Mouse (Mus musculus) testis, postnatal 10 days (tissue): ENCODE measurements at regions not wholly inside any gene's neighbourhood (a gene's known extent, or its start where the extent isn't known, plus 50 kb on each side); places are given as distances from the start of the nearest gene placed in this dataset.
"Not testable (repeated sequence)": the region's sequence is repeated elsewhere in the genome, so short reads cannot be mapped to it uniquely, and the experiment has no call there.

Experiments
- DNase-seq: peaks from one replicate; pipeline ENCODE4 v3.0.0; 2021; ENCODE audit warnings: low spot score

- DNase-seq: no peak
Measured at GRCm38 (mm10) chr8:15670722-15671121, 624.8 kb upstream of the BB014433 start.

GRCm38 (mm10) chr8:15670298-15670697 is 624.4 kb upstream of the BB014433 start:
- no peak for DNase-seq

- DNase-seq: no peak
Measured at GRCm38 (mm10) chr8:15669515-15669914, 623.6 kb upstream of the BB014433 start.

- no peak for DNase-seq
Measured at GRCm38 (mm10) chr8:15660602-15661001, 614.7 kb upstream of the BB014433 start.

DNA sequence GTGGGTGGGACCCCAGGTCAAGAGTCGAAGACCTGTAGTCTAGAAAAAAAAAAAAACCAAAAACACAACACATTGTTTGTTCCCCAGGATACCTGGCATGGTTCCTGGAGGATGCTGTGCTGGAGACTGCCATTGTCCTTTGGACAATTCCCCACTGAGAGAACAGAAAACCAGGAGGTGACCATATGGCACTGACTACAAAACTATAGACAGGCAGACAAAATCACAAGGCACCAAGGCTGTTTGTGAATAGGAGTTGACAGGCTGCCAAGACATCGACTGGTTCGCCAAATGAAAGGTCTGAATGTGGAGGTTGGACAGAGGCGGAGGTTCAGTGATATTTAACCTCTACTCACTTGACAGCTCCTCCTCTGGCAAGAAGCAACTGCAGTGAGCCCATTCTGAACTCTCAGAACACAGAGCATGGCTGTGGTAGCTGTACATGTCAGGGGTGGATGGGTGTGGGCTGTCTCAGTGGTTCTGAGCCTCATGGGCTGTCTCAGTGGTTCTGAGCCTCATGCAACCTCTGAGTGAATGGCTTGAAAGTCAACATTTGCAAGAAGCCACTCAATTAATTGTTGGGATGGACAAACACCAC is 589.0 kb upstream of the BB014433 start:
- no peak for DNase-seq

GRCm38 (mm10) chr8:15628584-15628983 is 582.7 kb upstream of the BB014433 start:
- no peak for DNase-seq

DNA sequence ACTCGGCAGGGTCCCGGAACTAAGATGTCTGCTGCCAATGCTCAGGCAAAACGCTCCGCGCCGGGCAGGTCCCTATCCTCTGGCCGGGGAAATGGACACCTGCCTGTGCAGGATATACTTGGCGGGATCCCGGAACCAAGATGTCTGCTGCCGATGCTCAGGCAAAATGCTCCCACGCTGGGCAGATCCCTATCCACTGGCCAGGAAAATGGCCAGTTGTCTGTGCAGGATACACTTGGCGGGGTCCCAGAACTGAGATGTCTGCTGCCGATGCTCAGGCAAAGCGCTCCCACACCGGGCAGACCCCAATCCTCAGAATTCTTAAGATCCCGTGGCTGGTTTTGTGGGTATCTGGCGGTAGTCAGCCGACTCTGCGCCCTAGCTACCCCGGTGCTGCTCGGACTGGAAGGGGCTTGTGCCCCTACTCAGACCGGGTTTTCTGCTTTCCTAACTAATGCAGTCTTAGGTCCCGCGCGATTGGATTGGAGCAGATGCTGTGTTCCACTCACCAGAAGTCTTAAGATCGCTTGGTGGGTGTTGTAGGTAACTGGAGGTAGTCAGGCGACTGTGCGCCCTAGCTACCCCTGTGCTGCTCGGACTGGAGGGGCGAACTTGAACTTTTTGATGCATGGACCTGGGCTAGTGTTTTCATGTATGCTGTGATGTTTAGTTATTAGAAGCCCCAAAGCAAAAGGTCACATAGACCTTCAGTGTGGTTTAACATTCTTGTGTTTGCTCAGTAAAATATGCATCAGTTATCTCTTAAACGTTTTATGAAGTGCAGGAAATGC is 577.9 kb upstream of the BB014433 start:
- DNase-seq: not testable (repeated sequence)

DNA sequence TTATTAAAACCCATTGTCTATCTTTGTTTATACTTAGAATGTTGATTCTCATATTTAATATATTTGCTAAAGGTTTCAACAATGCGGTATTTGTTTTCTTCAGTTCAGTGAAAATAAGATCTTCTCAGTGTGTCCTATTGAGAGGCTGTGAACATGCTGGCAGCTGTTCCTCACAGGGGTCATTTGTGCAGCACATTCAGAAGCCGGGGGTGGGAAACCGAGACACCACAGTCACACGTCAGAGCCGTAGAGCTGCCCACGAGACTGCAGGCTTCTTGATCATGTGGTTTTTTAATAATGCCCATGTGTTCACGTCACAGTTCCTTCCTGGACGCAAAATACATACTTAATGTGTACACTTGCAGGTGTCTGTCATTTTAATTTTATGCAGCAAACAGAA is 564.3 kb upstream of the BB014433 start:
- no peak for DNase-seq

DNA sequence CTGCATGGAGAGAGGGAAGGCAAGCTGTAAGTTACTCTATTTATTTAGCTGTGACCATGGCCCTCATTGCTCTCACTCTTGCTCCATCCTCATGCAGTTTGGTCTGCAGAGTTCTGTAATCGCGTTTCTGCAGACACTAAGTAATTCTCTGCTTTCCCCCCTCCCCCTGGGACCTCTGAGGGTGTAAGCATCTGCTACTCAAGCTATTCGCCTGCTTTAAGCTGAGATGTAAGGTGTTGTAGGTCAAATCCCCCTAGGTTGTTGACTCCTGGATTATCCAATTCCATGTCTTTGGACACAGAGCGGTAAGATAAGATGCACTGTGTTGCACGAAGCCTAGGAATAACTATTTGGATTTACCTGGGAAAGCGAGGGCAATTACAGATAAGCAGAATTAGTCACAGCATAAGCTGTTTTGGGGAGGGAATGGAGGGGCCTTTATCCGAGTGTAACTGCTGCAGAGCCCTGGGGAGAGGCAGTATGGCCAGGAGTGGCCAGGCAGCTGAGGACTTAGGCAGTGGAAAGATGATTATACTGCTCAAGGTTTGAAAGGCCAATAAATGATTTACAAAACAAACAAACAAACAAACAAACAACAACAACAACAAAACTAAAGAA is 561.8 kb upstream of the BB014433 start:
- no peak for DNase-seq

GRCm38 (mm10) chr8:15601531-15601930 is 555.7 kb upstream of the BB014433 start:
- DNase-seq: peak; percentile 51

DNA sequence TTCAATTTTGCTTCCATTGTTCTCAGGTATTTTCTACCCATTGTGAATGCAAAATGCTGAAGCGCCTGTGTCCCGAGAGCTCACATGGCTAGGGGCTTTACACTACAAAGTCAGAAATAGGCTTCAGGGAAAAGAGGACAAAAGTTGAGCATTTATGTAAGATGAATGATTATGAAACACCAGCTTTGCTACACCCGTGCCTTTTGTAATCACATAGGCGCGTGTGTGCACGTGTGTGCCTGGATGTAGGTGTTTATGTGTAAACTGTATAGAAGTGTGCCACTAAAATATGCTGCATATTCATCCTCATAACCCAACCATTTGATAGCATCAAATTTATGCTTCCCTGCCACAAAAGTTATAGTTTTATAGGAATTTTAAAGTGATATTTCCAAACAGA is 547.2 kb upstream of the BB014433 start:
- no peak for DNase-seq

DNA sequence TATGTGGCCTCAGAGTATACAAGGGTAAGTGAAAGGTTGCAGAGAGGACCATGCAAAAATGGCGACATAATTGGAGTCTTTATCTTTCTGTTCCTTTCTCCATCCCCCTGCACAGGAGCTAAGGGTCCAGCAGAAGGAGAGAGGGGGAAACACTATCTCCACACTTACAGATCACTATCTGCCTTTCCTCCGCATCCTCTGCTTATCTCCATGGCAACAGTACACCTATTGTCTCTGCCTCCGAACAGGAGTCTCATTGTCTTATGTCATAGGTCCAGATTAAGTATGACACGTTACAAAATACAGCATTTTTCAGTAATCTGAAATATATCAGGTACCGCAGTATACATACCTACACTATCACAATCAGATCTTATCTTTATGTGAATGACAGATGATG is 537.9 kb upstream of the BB014433 start:
- no peak for DNase-seq

DNA sequence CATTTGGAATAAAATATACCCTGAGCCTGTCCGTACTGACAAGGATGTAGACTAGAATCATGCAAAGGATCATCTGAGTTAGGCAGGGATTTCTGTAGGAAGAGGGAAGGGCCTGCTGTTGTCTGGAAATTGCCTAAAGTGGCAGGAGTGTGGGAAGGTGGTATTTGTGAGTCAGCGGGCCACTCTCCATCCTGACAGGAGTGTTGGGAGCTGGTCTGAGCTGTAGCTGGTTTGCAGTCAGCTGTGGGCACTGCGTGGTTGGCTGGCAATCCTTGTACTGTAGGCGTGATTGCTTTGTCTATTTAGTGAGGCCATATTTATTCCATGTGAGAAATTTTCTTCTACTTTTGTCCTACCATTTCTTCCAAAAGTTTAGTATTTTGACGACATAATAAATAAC is 524.2 kb upstream of the BB014433 start:
- no peak for DNase-seq

- no peak for DNase-seq
Measured at GRCm38 (mm10) chr8:15567742-15568141, 521.9 kb upstream of the BB014433 start.

DNA sequence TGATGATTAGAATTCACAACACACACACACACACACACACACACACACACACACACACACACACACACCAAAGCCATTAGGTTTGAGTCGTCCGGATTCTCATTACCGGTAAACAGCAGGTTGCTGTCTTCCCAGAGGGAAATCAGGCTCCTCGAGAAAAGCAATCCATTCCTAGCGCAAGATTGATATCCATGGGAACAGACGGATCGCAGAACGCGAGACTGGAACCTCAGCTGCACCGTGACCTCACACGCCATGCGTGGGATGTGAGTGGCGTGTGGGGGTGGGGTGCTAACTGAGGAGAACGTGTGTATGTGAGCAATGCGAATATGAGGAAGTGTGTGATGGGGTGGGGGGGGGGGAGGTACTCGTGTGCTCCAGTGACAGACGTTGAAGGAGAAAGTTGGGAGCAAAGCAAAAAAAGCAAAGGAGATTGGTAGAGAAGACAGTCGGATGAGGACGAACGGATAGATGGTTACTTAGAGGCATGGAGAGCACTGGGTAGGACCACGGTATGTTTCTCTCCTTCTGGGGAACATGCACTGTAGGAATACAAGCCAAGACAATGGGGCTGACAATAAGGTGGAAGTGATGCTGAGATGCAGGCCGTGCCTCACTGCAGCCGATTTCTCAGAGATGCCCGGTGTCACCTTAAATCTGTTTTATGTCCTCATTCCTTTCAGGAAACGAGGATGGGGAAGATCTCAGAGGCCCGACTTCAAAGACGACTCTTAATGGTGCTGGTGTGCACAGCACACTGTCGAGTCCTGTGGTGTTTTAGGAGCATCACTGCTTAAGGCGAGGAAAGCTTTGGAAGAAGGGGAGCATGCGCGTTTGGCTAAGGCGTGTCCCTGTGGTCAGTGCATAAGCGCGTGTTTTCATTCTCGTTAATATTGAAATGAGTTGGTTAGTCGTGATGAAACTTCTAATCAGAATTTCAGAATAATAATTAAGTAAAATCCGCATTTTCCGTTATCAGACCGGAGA is 516.7 kb upstream of the BB014433 start:
- no peak for DNase-seq

DNA sequence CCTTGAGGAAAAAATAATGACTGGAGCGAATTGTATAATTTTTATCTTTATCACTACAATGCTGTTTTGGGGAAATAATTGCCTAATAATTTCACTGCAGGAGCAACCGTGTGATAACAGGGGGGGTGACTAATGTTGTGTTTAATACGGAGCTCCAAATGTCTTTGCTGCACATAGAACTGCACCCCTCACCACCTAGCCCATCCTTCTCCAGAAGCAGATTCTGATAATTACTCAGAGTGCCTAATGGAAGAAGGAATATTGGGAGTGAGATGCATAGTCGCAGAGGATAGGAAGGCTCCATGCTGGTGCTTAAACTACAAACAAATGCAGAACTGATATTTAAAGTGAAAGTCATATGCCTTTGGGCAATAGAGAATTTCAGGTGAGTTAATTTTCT is 486.1 kb upstream of the BB014433 start:
- no peak for DNase-seq

DNA sequence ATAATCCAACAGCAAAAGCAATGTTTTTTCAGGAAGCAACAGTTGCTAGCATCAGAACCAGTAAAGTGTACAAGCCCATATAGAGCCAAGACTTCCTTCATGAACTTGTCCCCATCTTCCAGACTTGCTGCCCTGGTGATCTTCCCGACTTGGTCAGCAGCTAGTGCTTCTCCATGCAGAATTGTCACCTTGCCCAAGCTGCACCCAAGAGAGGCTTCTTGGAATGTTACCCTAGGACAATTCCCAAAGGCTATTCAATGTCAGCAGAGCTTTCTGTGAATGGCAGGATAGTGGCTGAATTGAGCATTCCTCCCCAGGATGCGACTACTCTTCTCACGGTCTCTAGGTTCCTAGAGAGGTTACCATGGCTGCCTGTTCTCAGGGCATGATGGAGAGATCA is 479.6 kb upstream of the BB014433 start:
- no peak for DNase-seq

- not testable (repeated sequence) for DNase-seq
Measured at GRCm38 (mm10) chr8:15519896-15520295, 474.0 kb upstream of the BB014433 start.

GRCm38 (mm10) chr8:15500973-15501372 is 455.1 kb upstream of the BB014433 start:
- DNase-seq: no peak

DNA sequence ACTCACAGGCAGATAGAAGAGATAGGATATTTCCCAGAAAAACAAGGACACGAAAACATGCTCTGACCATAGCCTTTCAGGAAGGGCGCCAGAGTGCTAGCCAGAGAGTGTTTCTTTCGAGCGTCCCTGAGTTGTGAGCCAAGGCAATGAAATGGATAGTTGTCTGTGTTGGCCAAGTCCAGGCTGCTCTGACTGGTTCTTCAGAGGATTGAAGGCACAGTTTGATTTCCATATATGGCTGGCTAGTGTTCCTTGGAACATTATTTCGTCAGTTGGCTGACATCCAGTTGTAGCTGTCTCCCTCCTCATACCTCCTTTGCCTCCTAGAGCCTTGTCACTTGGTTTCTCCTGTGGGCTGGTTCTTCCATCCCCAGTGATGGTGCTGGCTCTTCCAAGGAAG is 451.7 kb upstream of the BB014433 start:
- no peak for DNase-seq

- DNase-seq: no peak
Measured at GRCm38 (mm10) chr8:15496248-15496647, 450.4 kb upstream of the BB014433 start.

DNA sequence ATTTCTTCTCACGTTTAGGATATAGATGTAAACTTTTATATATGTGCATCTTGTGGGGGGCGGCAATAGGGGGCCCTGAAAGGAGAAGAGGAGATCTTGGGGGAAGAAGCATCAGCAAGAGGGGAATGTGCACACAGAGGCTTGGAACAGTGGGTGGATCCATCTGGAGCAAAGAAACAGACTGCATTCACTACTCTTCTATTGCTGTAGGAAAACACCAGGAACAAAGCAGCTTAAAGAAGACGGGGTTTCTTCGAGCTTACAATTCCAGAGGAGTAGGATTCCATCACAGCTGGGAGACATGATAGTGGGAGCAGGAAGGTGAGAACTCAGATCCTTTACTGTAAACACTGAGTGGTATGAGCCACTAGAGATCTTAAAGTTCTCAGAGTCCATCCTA is 444.9 kb upstream of the BB014433 start:
- DNase-seq: no peak
